Mouse (Mus musculus) CD4-positive, CD25-positive, alpha-beta regulatory T cell (primary cell): Measurements from ENCODE around the gene Cep72. TPM values are rescaled to one million over a fixed set of nuclear protein-coding genes. Genes with fewer than 3 reads are reported as not detected.

Experiments
- polyA plus RNA-seq: library from polyadenylated mRNA; unstranded; fragments of 100-300 nt; shearing (Covaris generic); gene quantifications from one replicate; pipeline ENCODE4 v1.2.1, GENCODE M21; 2017

Gene Cep72
- 8.4 TPM for polyA plus RNA-seq

DNA sequence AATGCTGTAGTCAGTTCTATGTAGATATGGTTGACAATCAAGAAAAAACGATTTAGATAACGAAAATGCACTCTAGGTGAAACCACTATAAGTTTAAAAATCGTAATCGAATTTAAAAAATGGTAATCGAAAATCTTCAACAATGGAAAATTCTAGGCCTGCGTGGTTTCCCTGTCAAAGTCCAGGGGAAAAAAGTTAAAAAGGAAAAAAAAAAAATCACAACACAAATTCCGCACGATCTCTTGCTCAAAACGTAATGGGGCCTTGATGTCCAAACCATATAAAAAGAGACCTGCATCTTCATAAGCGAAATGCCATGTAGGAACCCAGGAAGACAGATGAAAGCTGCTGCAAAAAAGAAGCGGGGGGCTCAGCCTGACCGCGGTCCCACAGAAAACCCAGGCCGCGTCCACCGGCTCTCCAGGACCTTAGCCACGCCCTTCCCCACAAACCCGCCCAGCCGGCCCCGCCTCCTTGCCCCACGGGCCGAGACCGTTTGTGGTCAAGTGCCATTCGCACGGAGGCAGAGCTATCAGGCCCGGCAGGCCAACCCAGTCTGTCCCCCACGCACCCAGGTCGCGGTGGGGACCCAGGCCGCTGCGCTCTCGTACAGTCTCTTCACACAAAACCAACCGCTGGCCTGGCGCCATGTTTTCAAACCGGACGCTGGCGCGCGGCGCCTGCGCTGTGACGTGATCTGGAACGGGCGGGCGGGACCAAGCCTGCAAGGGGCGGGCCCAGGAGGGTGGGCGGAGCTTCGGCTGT lies at the start of gene Cep72:
Gene Cep72, minus strand, starts transcription at position 687 of the 765 bp plus-strand sequence.

DNA sequence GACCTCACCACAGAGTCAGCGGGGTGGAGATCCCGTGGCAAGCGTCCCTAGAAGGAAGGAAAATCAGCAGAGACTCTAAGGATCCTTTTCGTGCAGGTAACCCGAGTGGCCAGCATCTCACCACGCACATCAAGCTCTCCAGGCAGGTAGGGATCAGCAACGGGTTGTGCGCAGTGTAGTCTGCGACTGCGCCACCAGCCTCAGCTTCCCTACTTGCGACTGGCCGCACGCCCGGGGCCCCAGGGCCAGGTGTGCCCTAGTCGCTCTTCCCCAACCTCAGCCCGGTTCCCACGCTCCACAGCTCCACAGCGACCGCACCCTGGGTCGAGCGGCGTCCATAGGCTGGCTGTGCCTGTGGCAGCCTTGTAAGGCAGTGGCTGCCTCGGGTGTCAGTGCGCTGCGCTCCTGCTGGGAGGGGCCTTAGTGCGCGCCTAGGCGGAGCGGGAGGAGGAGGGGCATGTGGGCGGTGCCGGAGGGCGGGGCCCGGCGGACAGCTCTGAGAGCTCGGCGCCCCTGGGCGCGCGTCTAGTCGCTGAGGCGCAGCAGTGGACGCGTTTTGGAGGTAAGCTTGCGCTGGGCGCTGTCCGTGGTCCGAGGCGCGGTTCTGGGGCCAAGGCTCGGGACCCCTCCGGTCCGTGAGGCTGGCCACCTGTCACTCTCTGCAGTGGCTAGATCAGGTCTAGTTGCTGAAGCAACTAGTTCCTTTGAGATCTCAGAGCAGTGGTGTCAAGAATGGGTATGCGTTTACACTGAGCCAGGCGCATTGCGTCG lies 53.0 kb downstream of the Cep72 start, which contains the start of gene Tppp:
Gene Tppp, plus strand, starts transcription at position 460 of the 771 bp plus-strand sequence.

Other genes starting within 250 kb of the Cep72 start
- 0.23 TPM for gene Nkd2, start 214.7 kb downstream of the Cep72 start, polyA plus RNA-seq
- gene Trip13, start 124.5 kb downstream of the Cep72 start, polyA plus RNA-seq: 4.1 TPM
- gene Brd9, start 124.5 kb downstream of the Cep72 start, polyA plus RNA-seq: 72.1 TPM
- gene Zdhhc11, start 98.4 kb downstream of the Cep72 start, polyA plus RNA-seq: not detected
- 0.53 TPM for gene Tppp, start 52.9 kb downstream of the Cep72 start, polyA plus RNA-seq
- gene Slc9a3, start 59.2 kb upstream of the Cep72 start, polyA plus RNA-seq: not detected
- 89.8 TPM for gene Exoc3, start 146.4 kb upstream of the Cep72 start, polyA plus RNA-seq
- 0.11 TPM for gene Ahrr, start 230.0 kb upstream of the Cep72 start, polyA plus RNA-seq